Mouse (Mus musculus) gastrocnemius, adult 8-10 months (tissue): ENCODE measurements around the gene Agmat. TPM values are rescaled to one million over a fixed set of nuclear protein-coding genes. Genes with fewer than 3 reads are reported as not detected.

Experiments
- DNase-seq, 2 experiments: peaks; one replicate each; pipeline ENCODE4 v3.0.0; 2022; ENCODE audit warnings: low spot score in 2 of 2
- total RNA-seq, 4 experiments: library from RNA; stranded (reverse); gene quantifications; 2 replicates each; pipeline ENCODE4 v1.2.4; 2022

Agmat gene
- not detected for total RNA-seq

DNA sequence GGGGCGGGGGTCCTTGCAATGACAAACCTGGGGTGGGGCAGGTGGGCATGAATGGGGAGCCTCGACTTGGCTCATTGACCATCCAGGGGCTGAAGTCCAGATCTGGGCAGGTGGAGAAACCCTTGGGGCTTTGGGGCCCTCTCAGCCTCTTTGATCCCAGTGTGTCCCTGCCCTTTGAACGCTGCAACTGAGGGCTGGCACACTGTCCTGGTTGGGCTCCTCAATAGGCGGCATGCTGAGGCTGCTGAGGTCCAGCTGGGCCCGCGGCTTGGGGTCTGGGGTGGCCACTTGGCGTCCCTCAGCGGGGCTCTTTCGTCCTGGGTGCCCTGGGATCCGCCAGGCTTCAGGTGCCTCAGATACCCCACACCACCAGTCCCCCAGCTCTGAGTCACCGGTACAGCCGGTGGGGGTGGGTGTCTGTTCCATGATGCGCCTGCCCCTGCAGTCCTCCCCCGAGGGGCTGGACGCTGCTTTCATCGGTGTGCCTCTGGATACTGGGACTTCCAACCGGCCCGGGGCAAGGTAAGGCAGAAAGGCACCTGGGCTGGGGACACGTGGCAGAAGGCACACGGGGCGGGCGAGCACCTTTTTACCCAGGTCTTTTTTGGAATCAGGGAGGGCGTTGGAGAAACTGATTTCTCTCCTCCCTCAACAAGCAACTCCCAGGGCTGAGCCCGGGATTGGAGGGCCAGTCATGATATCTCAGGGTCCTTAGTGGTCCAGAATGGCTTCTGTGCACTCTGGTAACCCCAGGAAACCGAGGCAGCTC lies at the start of gene Agmat:
Gene Agmat, plus strand, starts transcription at position 95 of the 769 bp plus-strand sequence.
- no peak for DNase-seq

DNA sequence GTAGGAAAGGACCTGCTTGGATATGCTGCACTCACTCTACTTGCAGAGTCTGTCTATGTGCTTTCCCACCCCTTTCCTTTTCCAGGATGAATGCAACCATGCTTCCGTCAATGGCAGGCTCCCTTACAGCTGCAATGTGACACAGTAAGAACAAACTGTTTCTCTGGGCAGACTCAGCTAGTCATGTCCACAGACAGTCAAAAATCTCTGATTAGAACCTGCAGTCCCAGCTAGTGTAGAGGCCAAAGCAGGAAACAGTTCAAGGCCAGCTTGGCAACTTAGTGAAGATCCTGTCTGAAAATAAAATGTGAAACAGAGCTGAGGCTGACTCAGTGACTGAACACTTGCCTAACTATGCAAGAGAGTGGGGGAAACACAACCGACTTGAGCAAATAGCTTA lies 41.8 kb upstream of the Agmat start:
- no peak for DNase-seq

DNA sequence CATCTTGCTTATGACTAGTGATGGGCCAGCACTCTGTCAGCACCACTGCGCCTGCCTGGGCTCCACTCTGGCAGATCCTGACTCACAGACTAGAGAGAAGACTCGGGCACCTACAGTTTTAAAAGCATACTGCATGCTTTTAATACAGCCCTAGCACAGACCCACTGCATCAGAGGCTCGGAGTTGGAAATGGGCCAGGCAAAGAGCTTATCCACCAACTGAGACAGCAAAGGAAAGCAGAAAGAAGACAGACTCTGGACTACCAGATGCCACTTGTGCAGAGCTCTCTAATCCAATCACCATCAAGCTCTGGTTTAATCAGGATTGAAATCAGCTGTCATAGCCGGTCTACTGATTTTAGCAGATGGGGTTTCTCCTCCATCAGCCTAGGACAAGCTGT lies 41.1 kb upstream of the Agmat start:
- DNase-seq = no peak

DNA sequence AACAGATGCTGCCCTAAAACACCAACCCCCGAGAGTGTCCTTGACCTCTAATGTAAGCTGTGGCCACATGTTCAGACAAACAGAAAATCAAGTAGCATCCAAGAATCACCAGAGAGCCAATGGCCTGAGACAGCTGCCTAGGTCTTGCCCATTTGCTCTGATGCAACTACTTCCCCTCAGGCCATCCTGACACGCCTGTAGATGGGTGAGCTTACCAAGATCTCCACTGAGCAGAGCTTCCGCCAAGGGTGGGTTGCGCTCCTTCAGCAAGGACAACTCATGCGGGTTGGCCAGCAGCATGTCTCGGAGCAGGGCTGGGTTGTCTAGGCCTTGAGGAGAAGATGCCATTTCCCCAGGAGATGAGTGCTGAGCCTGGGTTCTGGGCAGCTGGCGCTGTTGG lies 38.5 kb upstream of the Agmat start:
- DNase-seq = no peak

DNA sequence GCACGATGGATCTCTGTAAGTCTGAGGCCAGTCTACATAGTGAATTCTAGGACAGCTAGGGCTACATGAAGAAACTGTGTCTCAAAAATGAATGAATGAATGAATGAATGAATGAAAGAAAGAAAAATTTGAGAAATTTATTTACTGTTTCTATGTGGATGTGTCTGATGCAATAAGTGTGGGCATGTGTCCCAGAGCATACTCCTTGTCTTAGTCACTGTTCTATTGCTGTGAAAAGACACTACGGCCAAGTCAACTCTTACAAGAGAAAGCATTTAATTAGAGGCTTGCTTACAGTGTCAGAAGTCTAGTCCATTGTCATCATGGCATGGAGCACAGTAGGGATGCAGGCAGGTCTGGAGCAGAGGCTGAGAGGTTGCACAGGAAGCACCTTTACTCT lies 37.5 kb upstream of the Agmat start:
- DNase-seq = no peak

DNA sequence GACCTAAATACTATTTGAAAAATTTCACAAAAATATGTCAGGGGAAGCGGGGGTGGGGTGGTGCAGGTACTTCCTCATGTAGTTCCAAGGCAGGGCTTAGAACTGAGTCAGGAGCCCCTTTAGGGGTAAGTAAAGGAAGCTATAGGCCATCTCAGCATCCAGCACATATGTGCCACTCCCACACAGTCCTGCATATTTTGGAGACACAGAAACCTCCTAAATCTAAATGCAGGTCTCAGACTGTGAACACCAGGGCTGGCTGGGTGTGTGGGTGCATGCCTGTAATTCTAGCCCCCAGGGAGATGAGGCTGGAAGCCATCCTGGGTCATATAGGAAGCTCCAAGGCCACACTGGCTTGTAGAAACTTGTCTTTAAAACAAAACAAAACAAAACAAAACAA lies 35.2 kb upstream of the Agmat start:
- no peak for DNase-seq

DNA sequence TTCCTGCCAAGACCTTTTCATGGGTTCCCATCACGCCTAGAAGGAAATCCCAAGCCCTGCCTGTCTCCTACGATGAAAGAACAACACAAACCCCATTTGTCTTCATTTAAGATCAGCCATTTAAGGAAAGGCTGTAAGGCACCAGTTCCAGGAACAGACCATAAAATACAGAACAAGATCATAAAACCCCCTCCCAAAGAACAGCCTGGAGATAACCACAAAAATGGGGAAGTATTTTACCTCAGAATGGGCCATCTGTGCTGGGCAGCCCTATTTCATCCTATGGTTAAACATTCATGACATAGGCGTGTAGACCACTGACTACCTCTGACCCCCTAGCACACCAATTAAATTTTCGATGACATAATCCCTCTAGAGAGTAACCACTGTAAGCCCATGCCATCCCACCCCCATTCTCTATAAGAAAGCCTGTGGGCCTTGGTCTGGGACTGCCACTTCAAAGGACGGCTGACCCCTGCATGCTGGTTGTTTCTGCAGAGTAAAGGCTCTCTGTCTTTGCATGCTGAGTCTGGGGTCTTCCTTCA lies 32.8 kb upstream of the Agmat start:
- no peak for DNase-seq

DNA sequence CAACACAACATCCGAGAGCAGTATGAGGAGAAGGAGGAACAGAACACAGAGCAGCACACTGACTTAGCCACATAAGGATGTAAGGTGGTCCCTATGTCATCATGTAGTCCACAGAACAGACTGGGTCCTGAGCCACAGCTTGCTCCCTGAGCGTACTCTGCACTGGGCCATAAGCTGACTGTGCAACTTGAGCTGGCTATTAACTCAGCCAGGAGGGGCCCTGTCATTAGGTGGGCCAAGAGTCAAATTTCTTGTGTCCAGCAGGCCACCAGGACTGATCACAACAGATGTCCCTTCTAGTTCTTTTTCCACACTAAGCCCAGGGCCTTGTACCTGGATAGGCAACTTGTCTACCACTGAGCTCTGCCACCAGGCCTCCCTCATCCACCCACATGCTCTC lies 31.4 kb upstream of the Agmat start:
- DNase-seq = no peak

DNA sequence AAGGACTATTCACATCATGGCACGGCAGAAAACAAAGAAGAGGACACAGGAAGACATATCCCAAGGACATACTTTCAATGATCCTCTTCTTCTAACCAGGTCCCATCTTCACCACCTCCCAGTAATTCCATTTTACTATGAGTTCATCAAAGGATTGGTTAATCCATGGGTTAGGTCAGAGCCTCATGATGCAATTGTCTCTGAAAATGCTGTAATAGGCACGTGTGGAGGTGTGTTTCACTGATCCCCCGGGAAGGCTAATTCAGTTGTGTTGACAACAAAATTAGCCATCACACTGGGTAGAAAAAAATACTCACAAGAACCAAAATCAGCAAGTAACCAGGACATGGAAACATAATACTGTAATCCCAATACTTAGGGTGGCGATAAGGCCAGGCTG lies 28.8 kb upstream of the Agmat start:
- no peak for DNase-seq

DNA sequence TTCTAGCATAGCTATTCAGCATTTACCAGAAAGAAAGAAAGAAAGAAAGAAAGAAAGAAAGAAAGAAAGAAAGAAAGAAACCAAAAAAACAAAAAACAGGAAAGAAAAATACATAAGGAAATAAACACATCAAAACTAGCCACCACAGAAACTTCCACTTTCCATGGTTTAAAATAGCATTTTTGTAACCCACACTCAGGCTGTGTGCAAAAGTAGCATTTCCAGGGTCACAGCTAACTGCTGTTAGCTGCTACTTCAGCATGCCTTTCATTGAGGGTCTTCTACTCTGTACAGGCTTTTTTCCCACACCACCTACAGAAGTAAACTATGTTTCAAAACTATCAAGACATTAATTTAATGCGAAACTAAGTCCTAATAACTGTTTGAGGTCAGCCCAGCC lies 27.2 kb upstream of the Agmat start:
- DNase-seq = no peak

DNA sequence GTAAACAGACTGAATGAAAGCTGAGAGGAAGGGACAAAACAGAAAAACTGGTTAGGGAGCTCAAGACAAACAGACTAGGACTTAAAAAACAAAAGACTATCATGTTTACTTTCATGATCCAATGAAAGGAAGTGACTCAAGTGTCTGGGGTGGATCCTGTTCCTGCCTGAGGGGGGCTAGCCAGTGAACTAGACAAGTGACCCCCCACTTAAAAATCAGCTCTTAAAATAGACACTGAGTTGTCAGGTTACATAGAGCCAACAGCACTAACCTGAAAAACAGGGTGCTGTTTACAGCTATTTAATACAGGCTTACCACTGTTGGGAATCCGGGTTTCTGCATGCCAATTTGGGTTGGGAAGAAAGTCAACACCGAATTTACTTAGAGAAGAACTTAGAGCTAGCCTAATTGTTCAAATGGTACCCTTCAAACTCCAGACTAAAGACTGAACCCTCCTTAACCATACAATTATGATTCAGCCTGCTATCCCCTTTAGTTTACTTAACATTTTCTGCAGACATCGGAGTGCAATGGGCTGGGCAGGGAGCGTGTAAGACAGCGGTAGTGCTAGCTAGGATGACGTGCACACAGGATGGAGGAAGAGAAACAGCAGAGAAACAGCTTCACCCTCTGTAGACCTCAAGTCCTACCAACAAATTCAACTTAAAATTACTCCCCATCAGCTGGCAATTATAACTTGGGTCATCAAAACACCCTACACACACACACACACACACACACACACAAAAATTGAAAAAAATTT lies 25.5 kb upstream of the Agmat start:
- no peak for DNase-seq

DNA sequence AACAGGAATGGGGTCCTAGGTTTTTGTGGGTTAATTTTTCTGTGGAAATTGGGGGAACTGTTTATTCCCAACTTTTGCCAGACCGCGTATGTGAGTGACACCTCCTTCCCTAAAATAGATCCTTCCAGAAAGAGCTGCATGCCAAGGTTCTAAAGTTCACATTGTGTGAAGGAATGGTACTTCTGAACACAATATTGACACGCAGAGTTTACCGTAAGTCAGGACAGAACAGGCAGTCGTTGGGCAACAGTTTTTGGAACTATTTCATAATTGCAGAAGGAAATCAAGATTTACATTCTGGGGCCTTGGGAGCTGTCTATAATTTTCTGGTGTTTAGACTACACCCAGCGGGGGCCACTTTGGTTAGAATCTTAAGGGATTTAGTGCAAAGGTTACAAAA lies 24.5 kb upstream of the Agmat start:
- DNase-seq = no peak

DNA sequence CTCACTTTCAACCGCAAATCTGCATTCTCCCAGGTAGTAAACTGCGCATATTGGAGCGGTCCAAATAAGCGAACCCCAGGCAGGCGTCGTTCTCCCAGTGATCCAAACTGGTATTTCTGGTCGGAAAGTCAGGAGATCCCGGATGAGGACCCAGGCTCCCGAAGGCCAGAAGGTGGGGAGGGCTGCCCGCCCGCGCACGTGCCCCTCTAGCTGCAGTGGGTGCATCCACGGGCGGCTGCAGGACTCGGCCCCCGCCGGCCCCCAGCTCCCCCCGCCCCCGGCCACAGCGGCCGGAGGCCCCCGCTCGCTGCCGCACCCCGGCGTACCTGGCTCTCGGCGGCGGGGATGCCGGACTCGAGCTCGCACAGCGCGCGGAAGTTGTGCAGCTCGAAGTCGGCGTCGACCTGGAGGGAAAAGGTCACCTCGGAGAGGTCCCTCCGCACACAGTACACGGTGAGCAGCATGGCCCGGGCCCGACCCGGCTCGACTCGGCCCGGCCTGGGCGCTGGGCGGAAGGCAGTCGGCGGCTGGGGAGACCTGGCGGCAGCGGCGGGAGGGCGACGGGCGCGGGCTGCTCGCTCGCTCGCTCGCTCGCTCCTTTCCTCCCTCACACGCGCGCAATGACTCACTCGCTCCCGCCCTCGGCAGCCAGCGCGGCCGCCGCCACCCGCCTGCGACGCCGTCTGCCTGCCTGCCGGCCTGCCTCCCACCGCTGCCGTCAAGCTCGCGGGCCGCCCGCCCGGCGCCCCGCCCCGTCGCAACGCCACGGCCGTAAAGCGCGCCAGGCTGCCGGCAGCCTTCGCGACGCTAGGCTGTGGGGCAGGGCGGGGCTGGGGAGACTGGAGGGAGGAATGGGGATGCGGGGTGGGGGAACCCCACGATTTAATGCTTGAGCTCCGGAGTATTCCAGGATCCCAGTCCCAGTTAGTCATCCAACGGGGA lies 23.5 kb upstream of the Agmat start, which contains the start of gene Ddi2:
Gene Ddi2, minus strand, starts transcription at position 689 of the 942 bp plus-strand sequence.
- DNase-seq = peak; percentile 85 to 87

DNA sequence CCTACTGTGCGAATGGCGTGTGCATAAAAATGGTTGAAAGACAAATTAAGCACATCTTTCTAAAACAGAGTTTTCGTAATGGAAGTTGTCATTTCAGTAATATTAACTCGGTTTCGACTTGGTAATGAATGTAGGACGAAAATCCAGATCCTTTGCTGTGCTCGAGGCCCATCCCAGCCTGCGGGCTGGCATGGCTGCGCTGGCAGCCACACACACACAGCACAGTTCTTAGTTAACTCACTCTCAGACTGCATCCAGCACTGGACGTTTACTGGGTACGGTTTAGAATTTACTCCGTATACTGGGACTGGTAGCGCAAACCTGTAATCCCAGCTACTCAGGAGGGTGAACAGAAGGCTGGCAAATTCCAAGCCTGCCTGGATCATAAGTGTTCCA lies 22.8 kb upstream of the Agmat start:
- DNase-seq = no peak

DNA sequence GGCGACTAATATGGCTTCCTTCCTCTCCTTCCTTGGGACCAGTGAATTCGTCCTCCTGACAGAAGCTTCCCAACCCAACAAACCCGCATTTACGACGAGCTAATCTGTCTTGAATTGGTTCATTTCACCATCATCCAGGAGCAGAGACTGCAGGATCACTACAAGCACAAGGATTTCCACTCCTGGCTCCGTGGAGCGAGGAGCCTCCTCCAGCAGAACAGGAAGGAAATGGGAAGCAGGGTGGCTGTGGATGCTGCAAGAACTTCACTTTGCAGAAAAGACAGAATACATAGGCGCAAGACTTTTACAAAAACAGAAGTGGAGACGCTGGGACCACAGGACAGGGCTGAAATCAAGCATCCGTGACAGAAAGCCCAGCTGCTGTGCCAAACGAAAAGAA lies 21.9 kb upstream of the Agmat start:
- no peak for DNase-seq

DNA sequence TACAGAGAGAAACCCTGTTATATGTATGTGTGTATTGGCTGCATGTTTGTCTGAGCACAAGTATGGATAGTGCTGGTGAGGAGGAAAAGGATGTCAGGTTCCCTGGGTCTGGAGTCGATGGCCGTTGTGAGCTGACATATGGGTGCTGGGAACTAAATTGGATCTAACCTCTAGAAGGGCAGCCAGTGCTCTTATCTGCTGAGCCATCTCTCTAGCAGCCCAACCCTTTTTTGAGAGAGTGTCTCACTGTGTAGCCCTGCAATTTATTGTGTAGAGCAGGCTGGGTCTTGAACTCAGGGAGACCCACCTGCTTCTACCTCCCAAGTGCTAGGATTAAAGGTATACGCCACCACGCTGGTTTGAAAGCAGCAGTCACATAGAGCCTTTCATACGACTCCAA lies 21.2 kb upstream of the Agmat start:
- no peak for DNase-seq

DNA sequence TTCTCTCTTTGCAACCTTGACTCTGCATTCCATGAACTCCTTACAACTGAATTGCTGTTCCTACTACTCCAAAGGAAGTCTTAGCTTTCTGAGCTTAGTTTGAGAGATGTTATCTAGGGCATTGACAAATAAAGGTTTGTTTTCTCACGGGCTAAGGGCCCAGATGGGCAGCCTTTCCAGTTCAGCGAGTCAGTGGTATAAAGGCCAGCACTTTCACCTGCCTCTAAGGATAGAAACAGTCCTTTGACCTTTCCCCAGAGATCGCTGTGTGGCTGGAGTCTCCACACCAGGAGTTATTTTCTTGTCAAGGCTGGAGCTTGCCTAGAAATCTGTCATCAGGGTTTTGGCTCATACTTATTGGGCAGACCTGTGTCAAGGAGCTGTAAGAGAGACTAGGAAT lies 20.7 kb upstream of the Agmat start:
- DNase-seq = no peak

DNA sequence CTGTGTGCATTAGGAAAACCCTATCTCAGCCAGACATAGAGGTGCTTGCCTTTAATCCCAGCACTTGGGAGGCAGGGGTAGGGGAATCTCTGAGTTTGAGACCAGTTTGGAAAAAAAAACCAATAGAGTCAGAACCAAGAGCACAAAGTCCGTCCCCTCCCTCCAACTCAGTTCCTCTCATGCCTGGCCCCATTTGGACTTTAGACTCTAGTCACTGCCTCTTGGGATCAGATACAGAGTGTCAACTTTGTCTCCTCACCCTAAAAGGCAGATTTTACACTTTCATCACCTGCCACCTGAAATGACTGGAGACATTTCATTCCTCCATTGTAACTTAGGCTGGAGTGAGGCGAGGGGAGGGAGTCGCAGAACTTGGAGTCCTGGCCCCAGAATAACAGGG lies 17.2 kb upstream of the Agmat start:
- no peak for DNase-seq

DNA sequence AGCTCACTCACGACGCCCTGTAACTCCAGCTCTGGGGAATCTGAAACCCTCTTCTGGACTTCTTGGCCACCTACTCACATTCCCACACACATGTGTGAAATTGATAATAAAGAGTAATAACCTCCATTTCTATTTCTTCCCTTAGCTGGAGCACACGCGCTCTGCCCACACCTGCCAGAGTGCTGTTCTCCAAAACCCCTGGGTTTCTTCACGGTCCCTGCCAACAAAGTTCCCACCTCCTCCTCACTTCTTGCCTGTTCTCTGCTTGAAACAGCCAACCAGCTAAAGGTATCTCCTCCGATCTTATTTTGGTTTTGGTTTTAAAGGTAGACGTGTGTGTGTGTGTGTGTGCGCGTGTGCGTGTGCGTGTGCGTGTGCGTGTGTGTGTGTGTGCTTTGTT lies 16.1 kb upstream of the Agmat start:
- DNase-seq = no peak

DNA sequence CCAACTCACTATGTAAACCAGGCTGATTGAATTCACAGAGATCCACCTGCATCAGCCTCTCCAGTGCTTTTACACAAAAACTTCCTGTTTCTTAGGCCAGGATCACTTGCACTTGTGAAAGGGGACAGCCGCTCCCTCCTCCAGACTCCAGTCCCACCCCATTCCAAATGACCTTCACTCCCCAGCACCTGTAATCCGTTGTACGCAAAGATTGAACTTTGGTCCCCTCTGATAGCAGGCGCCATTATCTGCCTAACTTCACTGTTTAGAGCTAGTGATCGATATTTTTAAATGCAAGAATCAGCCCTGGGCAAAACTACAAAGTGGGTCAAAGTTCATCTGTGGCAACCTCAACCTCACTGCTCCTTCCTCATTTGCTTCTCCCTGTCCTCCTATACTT lies 14.7 kb upstream of the Agmat start:
- DNase-seq = no peak

DNA sequence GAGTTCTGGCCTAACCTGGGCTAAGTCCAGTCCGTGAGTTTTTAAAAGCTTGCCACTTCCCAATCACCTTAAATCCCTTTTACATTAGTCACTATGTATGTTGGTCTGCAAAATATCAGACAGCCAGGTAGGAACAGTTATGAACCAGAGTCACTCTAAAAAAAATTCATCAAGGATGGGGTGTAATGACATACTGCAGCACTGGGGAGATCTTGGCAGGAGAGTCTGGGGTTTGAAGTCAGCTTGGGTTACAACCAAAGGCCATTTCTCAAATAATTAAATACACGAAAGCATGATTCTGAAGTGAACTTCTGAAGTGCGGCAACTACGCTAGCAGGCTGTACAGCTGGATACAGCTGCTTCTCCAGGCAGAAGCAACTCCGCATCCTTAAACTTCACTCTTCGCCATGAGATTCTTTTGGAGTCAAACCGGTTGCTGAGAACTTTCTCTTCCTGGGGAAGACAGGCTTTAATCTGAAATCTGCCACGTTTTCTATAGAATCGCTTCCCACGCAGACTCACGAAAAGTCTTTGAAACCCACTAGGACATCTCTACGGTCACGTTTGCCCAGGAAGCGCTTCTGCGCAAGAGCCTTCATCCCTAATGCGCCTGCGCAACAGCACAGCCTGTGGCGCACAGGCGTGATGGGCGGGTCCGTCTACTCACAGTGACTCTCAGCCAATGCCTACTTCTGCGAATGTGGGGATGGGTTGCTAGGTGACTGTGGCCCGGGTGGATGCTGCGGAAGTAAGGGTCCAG lies 11.8 kb upstream of the Agmat start:
- peak; percentile 79 to 90 for DNase-seq
